In the genomic region with DNA sequence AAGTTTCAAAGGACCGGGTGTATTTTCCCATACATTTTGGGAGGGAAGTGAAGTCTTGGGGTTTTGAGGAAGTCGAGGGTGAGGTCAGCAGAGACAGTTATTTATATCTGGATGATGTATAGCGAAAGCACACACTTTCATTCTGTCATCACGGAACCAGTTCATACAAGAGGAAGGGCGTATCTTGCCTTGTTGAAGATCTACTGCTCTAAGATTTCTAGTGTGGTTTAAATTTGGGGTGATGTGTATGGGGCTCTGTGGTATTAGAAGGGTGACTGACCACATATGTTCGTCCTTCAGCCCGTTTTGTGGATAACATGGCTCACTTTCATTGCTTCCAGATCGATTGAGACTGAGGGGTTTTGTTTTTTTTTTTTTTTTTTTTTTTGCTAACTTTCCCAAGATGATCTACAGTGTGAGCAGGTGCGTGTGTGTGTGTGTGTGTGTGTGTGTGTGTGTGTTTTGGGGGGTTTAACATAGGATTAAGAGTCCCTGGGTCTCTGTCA, we compare ENCODE assay signal across 7 mouse cellular contexts.
A peak's percentile ranks its signal among the peaks of the same experiment; 100 is the strongest.
DNase-seq lines count a peak whose midpoint lies in the region; ATAC-seq and TF ChIP-seq lines count a peak whose summit lies in the region.

No protein-coding gene starts in this region.

- no peak for TF ChIP-seq RAD21 in CH12.LX (IDR thresholded peaks at IDR 0.05; ENCODE audit: low read depth, low read length)

- TF ChIP-seq CTCF in CH12.LX (conservative IDR thresholded peaks at IDR 0.05 in 1 of 2, IDR thresholded peaks at IDR 0.05 in 1 of 2; ENCODE audit: low read depth in 2 of 2, low read length in 2 of 2), result no peak

- peak overlapping the region; percentile 86 for H3K4me2 ChIP-seq in CH12.LX (ENCODE audit: insufficient read depth, low read depth, poor library complexity, severe bottlenecking)
- H3K4me2 ChIP-seq in heart, embryonic 16.5 days (ENCODE audit: low read depth, low read length), result peak overlapping the region; percentile 53

- peaks cover 4% of the 10 kb centered on the region for H3K9me3 ChIP-seq in CH12.LX (replicated peaks; ENCODE audit: low read length)
- peaks cover 3% of the 10 kb centered on the region; the same call in 1 of the 2 replicates for H3K9me3 ChIP-seq in heart, embryonic 16.5 days (replicated peaks; ENCODE audit: control insufficient read depth, low read length)

- dilution Hi-C loops in CH12.LX (cut with MboI; ENCODE audit: extremely low pct_ligation_motif_present, extremely low pct_unique_long_range_greater_than_20kb, low sequenced_read_pairs), result no loop called here

- H3K4me1 ChIP-seq in CH12.LX (ENCODE audit: control insufficient read depth in 1 of 2, insufficient read depth in 2 of 2), result peaks cover 11 to 31% of the 10 kb centered on the region in 2 experiments
- peaks cover 20% of the 10 kb centered on the region for H3K4me1 ChIP-seq in heart, embryonic 16.5 days (ENCODE audit: control insufficient read depth, insufficient read depth, low read length)

- DNase-seq in A20 (ENCODE audit: low read depth, low spot score) (peak; percentile 79), CH12.LX (ENCODE audit: extremely low read depth) (peak; percentile 57)
- DNase-seq in urinary bladder, adult 18-20 months (ENCODE audit: low spot score in 2 of 2), result no peak
- DNase-seq in adrenal gland, postnatal 25 days, result no peak

- no peak for TF ChIP-seq POLR2A in CH12.LX (IDR thresholded peaks at IDR 0.05; ENCODE audit: low read depth, low read length)

- in situ Hi-C loops in CH12.LX (cut with MboI; ENCODE audit: low pct_ligation_motif_present, low pct_unique_long_range_greater_than_20kb, low sequenced_read_pairs), result no loop called here

- peak overlapping the region; percentile 98; the same call in 1 of the 2 replicates for H3K27ac ChIP-seq in CH12.LX (ENCODE audit: insufficient read depth, low read depth)
- H3K27ac ChIP-seq in heart, embryonic 16.5 days (ENCODE audit: low read length), result peak overlapping the region; percentile 84

- peak; percentile 85 for TF ChIP-seq EP300 in CH12.LX (IDR thresholded peaks at IDR 0.05; ENCODE audit: low read length)

- 37% methylated on average over 9 of the region's 9 CpGs for WGBS in heart, embryonic 16.5 days

- peak overlapping the region; percentile 86 for H3K9ac ChIP-seq in CH12.LX (ENCODE audit: insufficient read depth, low read depth)
- peak overlapping the region; percentile 18; the same call in 1 of the 2 replicates for H3K9ac ChIP-seq in heart, embryonic 16.5 days (ENCODE audit: low read length)

- H3K79me2 ChIP-seq in CH12.LX (replicated peaks; ENCODE audit: control insufficient read depth, extremely low read depth, insufficient read depth, poor library complexity, severe bottlenecking), result no peaks in the 10 kb centered on the region

- H3K27me3 ChIP-seq in CH12.LX (replicated peaks), result no peaks in the 10 kb centered on the region
- H3K27me3 ChIP-seq in heart, embryonic 16.5 days (ENCODE audit: control insufficient read depth, insufficient read depth, low read length), result no peaks in the 10 kb centered on the region

- ATAC-seq in heart, embryonic 16.5 days (replicated peaks; ENCODE audit: extremely low read depth, insufficient read depth, low FRiP score), result no peak
- peak; percentile 72 for ATAC-seq in megakaryocyte, adult 5-6 weeks (ENCODE audit: poor library complexity, severe bottlenecking)
- no peak for ATAC-seq in megakaryocyte-erythroid progenitor cell, adult 5-6 weeks (replicated peaks; ENCODE audit: low FRiP score, low TSS enrichment, poor library complexity, severe bottlenecking)

- peak overlapping the region; percentile 48 to 61 (median 49) for H3K4me3 ChIP-seq in CH12.LX (replicated peaks in 1 of 3; ENCODE audit: low read depth in 2 of 3, low read length in 2 of 3, poor library complexity in 1 of 3)
- H3K4me3 ChIP-seq in heart, embryonic 16.5 days (ENCODE audit: low read length), result peak overlapping the region; percentile 31

- no peaks in the 10 kb centered on the region for H3K36me3 ChIP-seq in CH12.LX (replicated peaks in 1 of 2; ENCODE audit: control insufficient read depth in 1 of 2, insufficient read depth in 1 of 2, low read length in 1 of 2)
- no peaks in the 10 kb centered on the region for H3K36me3 ChIP-seq in heart, embryonic 16.5 days (ENCODE audit: control insufficient read depth, insufficient read depth)

TF ChIP-seq in CH12.LX, 34 proteins besides CTCF, POLR2A, EP300 and RAD21:
- TF ChIP-seq ZNF384 (IDR thresholded peaks at IDR 0.05; ENCODE audit: low read depth, low read length), result peak; percentile 77
- TF ChIP-seq MEF2A (IDR thresholded peaks at IDR 0.05; ENCODE audit: borderline replicate concordance, low read depth, low read length), result peak; percentile 98
- 0 out of 2 replicates have a peak, but pooled peaks have one; percentile 26 for TF ChIP-seq CHD1 (IDR thresholded peaks at IDR 0.05; ENCODE audit: low read depth, low read length)
- TF ChIP-seq SMC3 (IDR thresholded peaks at IDR 0.05; ENCODE audit: low read depth, low read length), result no peak
- TF ChIP-seq UBTF (IDR thresholded peaks at IDR 0.05; ENCODE audit: low read depth, low read length), result no peak
- peak; percentile 64; the same call in 1 of the 2 replicates for TF ChIP-seq BHLHE40 (IDR thresholded peaks at IDR 0.05; ENCODE audit: low read depth, low read length)
- TF ChIP-seq JUN (IDR thresholded peaks at IDR 0.05; ENCODE audit: insufficient read depth, low read depth, low read length), result peak; percentile 96
- TF ChIP-seq PAX5 (IDR thresholded peaks at IDR 0.05; ENCODE audit: low read length), result no peak
- no peak for TF ChIP-seq RCOR1 (conservative IDR thresholded peaks at IDR 0.05; ENCODE audit: low read depth, low read length)
- TF ChIP-seq POLR2AphosphoS2 (IDR thresholded peaks at IDR 0.05; ENCODE audit: low read depth, low read length), result no peak
- peak; percentile 95 for TF ChIP-seq IRF4 (IDR thresholded peaks at IDR 0.05; ENCODE audit: low read depth, low read length)
- 0 out of 2 replicates have a peak, but pooled peaks have one; percentile 56 for TF ChIP-seq TBP (conservative IDR thresholded peaks at IDR 0.05; ENCODE audit: low read depth, low read length)
- peak; percentile 89 for TF ChIP-seq ETS1 (conservative IDR thresholded peaks at IDR 0.05; ENCODE audit: low read depth, low read length)
- peak; percentile 51 for TF ChIP-seq MYC (IDR thresholded peaks at IDR 0.05; ENCODE audit: low read depth, low read length)
- TF ChIP-seq SIN3A (IDR thresholded peaks at IDR 0.05; ENCODE audit: low read length), result peak; percentile 8; the same call in 1 of the 2 replicates
- TF ChIP-seq CHD2 (IDR thresholded peaks at IDR 0.05; ENCODE audit: low read length), result no peak; the same call in 1 of the 2 replicates
- peak; percentile 88 for TF ChIP-seq JUND (conservative IDR thresholded peaks at IDR 0.05; ENCODE audit: low read depth, low read length)
- TF ChIP-seq HCFC1 (IDR thresholded peaks at IDR 0.05; ENCODE audit: low read depth, low read length), result no peak
- TF ChIP-seq ELF1 (IDR thresholded peaks at IDR 0.05; ENCODE audit: low read depth, low read length), result 0 out of 2 replicates have a peak, but pooled peaks have one; percentile 36

Comparison
In these comparisons a context has a peak if more than half of its experiments do, and no peak if none do; other contexts are left out.
1. DNase-seq: peak in A20 (single experiment) and CH12.LX (single experiment); none in urinary bladder, adult 18-20 months (0 of 2) and adrenal gland, postnatal 25 days (single experiment).